Mouse (Mus musculus): Measurements from ENCODE around the gene Spats2. TPM values are rescaled to one million over a fixed set of nuclear protein-coding genes. Genes with fewer than 3 reads are reported as not detected.
"Not testable (repeated sequence)": the region's sequence is repeated elsewhere in the genome, so short reads cannot be mapped to it uniquely, and the experiment has no call there.

Spats2 gene
- polyA plus RNA-seq, 1 experiment from 2014 or later = 59.5 TPM

GRCm38 (mm10) chr15:99150516-99150915 is 24.8 kb downstream of the Spats2 start:
- H3K36me3 ChIP-seq (ENCODE audit: control insufficient read depth, insufficient read depth, low read length) = peaks cover 5% of the 10 kb centered on the region; the same call in 1 of the 2 replicates
- H3K9ac ChIP-seq (ENCODE audit: low read depth, low read length) = no peak overlapping the region
- no peak overlapping the region for H3K4me3 ChIP-seq (ENCODE audit: low read depth, low read length)
- no peaks in the 10 kb centered on the region for H3K4me1 ChIP-seq (replicated peaks; ENCODE audit: control insufficient read depth, insufficient read depth, low read length)
- no peaks in the 10 kb centered on the region for H3K9me3 ChIP-seq (ENCODE audit: control insufficient read depth, low read length)
- H3K27me3 ChIP-seq (ENCODE audit: control insufficient read depth, insufficient read depth, low read length) = no peaks in the 10 kb centered on the region
- ATAC-seq (ENCODE audit: low FRiP score) (no peak), DNase-seq (ENCODE audit: low spot score) (no peak)
- no peak overlapping the region for H3K4me2 ChIP-seq (replicated peaks; ENCODE audit: low read depth, low read length)
- H3K27ac ChIP-seq (ENCODE audit: low read depth, low read length) = no peak overlapping the region
- 91% methylated on average over 7 of the region's 7 CpGs for WGBS

DNA sequence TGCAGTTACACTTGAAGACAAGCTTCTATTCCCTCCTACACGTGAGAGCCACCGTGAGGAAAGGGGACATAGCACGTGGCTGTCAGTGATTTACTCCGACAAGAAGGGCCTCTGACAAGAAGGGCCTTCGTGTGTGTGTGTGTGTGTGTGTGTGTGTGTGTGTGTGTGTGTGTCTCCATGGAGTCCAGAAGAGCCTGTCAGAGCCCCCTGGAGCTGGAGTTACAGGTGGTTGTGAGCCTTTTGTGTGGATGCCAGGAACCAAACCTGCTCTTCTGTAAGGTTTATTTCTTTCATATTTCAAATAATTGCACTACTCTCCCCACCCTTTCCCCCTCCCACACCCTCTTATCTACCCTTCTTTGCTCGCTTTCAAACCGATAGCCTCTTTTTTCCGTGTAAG is 25.6 kb downstream of the Spats2 start:
- Histone ChIP-seq H3K4me2 (replicated peaks; ENCODE audit: low read depth, low read length) (no peak overlapping the region), H3K9ac (ENCODE audit: low read depth, low read length) (no peak overlapping the region), H3K9me3 (ENCODE audit: control insufficient read depth, low read length) (no peaks in the 10 kb centered on the region), H3K4me1 (replicated peaks; ENCODE audit: control insufficient read depth, insufficient read depth, low read length) (no peaks in the 10 kb centered on the region), H3K27ac (ENCODE audit: low read depth, low read length) (no peak overlapping the region), H3K36me3 (ENCODE audit: control insufficient read depth, insufficient read depth, low read length) (peaks cover 5% of the 10 kb centered on the region; the same call in 1 of the 2 replicates), H3K4me3 (ENCODE audit: low read depth, low read length) (no peak overlapping the region), H3K27me3 (ENCODE audit: control insufficient read depth, insufficient read depth, low read length) (no peaks in the 10 kb centered on the region)
- WGBS = 90% methylated on average over 8 of the region's 8 CpGs
- DNase-seq (ENCODE audit: low spot score) (no peak), ATAC-seq (ENCODE audit: low FRiP score) (no peak)

- H3K4me2 ChIP-seq (replicated peaks; ENCODE audit: low read depth, low read length) = no peak overlapping the region
- H3K9me3 ChIP-seq (ENCODE audit: control insufficient read depth, low read length) = no peaks in the 10 kb centered on the region
- peaks cover 5% of the 10 kb centered on the region; the same call in 1 of the 2 replicates for H3K36me3 ChIP-seq (ENCODE audit: control insufficient read depth, insufficient read depth, low read length)
- no peak overlapping the region for H3K27ac ChIP-seq (ENCODE audit: low read depth, low read length)
- no peak for DNase-seq (ENCODE audit: low spot score)
- H3K27me3 ChIP-seq (ENCODE audit: control insufficient read depth, insufficient read depth, low read length) = no peaks in the 10 kb centered on the region
- H3K4me1 ChIP-seq (replicated peaks; ENCODE audit: control insufficient read depth, insufficient read depth, low read length) = no peaks in the 10 kb centered on the region
- ATAC-seq (ENCODE audit: low FRiP score) = no peak
- no peak overlapping the region for H3K4me3 ChIP-seq (ENCODE audit: low read depth, low read length)
- H3K9ac ChIP-seq (ENCODE audit: low read depth, low read length) = no peak overlapping the region
- 94% methylated on average over 8 of the region's 8 CpGs for WGBS
Measured at GRCm38 (mm10) chr15:99153466-99153865, 27.8 kb downstream of the Spats2 start.

DNA sequence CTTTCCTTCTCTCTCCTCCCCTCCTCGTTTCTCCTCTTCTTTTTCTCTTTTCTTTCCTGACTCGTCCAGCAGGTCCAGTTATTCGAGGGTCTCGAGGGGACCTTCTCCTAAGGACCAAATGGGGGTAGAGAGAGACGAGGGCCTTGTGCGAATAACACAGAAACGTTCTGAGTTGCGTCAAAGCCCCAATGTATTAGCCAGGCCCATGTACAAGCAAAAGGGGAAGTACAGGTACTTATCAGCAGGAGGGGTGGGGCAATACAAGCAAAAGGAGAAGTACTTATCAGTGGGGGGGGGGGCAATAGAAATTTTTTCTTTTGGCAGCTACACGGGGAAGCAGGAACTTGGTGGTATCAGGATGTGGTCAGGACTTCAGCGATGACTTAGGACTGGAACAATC is 28.8 kb downstream of the Spats2 start:
- H3K27ac ChIP-seq (ENCODE audit: low read depth, low read length); H3K4me2 ChIP-seq (replicated peaks; ENCODE audit: low read depth, low read length); ATAC-seq (ENCODE audit: low FRiP score); H3K9ac ChIP-seq (ENCODE audit: low read depth, low read length); DNase-seq (ENCODE audit: low spot score); H3K9me3 ChIP-seq (ENCODE audit: control insufficient read depth, low read length); H3K27me3 ChIP-seq (ENCODE audit: control insufficient read depth, insufficient read depth, low read length); H3K4me1 ChIP-seq (replicated peaks; ENCODE audit: control insufficient read depth, insufficient read depth, low read length); H3K4me3 ChIP-seq (ENCODE audit: low read depth, low read length); H3K36me3 ChIP-seq (ENCODE audit: control insufficient read depth, insufficient read depth, low read length): not testable (repeated sequence)
- 90% methylated on average over 10 of the region's 10 CpGs for WGBS

DNA sequence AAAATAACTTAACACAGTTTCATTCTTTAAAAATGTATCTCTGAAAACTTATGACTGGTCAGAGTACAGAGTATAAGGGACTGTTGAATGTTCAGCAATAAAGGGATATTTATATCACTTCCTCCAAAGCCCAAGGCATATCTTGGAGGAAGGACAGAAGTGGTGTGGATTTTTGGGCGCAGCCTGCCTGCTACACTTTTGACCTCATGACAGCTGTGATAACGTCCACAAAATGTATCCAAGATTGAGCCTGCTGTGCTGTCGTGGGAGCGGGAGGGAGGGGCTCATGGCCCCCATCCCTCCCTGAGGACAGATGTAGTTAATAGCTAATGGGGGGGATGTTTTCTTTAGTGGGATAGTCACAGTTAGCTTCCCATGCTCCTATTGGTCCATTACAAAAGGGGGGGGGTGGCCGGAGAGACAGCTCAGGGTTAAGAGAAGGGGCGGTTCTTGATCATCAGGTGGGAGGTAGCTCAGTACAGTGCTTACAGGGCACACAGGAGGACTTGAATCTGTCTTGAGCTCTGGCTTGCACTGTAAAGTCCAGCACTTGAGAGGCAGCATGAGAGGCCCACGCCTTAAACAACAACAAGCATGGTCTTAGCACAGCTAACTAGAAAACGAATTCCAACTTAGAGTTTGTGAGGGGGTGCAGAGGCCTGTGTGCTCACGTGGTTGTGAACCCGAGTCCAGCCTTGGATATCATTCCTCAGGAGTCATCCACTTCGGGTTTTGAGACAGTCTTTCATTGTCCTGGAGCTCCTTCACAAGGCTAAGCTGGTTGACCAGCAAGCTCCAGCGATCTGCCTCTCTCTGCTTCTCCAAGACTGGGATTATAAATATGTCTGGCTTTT is 38.0 kb downstream of the Spats2 start:
- Histone ChIP-seq H3K36me3 (ENCODE audit: control insufficient read depth, insufficient read depth, low read length) (peaks cover 3% of the 10 kb centered on the region; the same call in 1 of the 2 replicates), H3K9ac (ENCODE audit: low read depth, low read length) (no peak overlapping the region), H3K27ac (ENCODE audit: low read depth, low read length) (no peak overlapping the region), H3K4me2 (replicated peaks; ENCODE audit: low read depth, low read length) (no peak overlapping the region), H3K4me3 (ENCODE audit: low read depth, low read length) (no peak overlapping the region), H3K4me1 (replicated peaks; ENCODE audit: control insufficient read depth, insufficient read depth, low read length) (no peaks in the 10 kb centered on the region), H3K27me3 (ENCODE audit: control insufficient read depth, insufficient read depth, low read length) (no peaks in the 10 kb centered on the region), H3K9me3 (ENCODE audit: control insufficient read depth, low read length) (no peaks in the 10 kb centered on the region)
- WGBS = 77% methylated on average over 12 of the region's 12 CpGs
- ATAC-seq (ENCODE audit: low FRiP score) = no peak
- no peak for DNase-seq (ENCODE audit: low spot score)

GRCm38 (mm10) chr15:99172131-99172530 is 46.4 kb downstream of the Spats2 start:
- no peak for DNase-seq (ENCODE audit: low spot score)
- H3K36me3 ChIP-seq (ENCODE audit: control insufficient read depth, insufficient read depth, low read length) = peaks cover 9% of the 10 kb centered on the region; the same call in 1 of the 2 replicates
- H3K4me1 ChIP-seq (replicated peaks; ENCODE audit: control insufficient read depth, insufficient read depth, low read length) = no peaks in the 10 kb centered on the region
- no peak overlapping the region for H3K4me2 ChIP-seq (replicated peaks; ENCODE audit: low read depth, low read length)
- no peaks in the 10 kb centered on the region for H3K9me3 ChIP-seq (ENCODE audit: control insufficient read depth, low read length)
- no peak for ATAC-seq (ENCODE audit: low FRiP score)
- no peak overlapping the region for H3K4me3 ChIP-seq (ENCODE audit: low read depth, low read length)
- no peak overlapping the region for H3K27ac ChIP-seq (ENCODE audit: low read depth, low read length)
- WGBS = 91% methylated on average over 6 of the region's 6 CpGs
- H3K9ac ChIP-seq (ENCODE audit: low read depth, low read length) = no peak overlapping the region
- H3K27me3 ChIP-seq (ENCODE audit: control insufficient read depth, insufficient read depth, low read length) = no peaks in the 10 kb centered on the region

DNA sequence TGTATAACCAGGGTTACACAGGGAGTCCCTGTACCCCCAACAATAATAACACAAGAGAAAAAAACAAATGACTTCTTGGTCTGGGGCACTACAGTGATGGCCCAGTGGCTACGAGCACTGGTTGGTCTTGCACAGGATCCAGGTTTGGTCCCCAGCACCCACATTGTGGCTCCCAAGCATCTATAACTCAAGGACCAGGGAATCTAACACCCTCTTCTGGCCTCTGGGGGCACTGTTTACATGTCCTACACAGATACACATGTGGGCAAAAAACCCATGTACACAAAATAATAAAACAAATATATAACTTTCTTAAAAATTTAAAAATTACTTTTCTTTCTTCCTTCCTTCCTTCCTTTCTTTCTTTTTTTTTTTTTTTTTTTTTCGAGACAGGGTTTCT is 53.9 kb downstream of the Spats2 start:
- H3K4me3 ChIP-seq (ENCODE audit: low read depth, low read length) = no peak overlapping the region
- no peak overlapping the region for H3K4me2 ChIP-seq (replicated peaks; ENCODE audit: low read depth, low read length)
- H3K27ac ChIP-seq (ENCODE audit: low read depth, low read length) = no peak overlapping the region
- H3K9me3 ChIP-seq (ENCODE audit: control insufficient read depth, low read length) = no peaks in the 10 kb centered on the region
- no peaks in the 10 kb centered on the region for H3K27me3 ChIP-seq (ENCODE audit: control insufficient read depth, insufficient read depth, low read length)
- H3K36me3 ChIP-seq (ENCODE audit: control insufficient read depth, insufficient read depth, low read length) = peaks cover 7% of the 10 kb centered on the region
- no peak overlapping the region for H3K9ac ChIP-seq (ENCODE audit: low read depth, low read length)
- 91% methylated on average over 1 of the region's 2 CpGs for whole genome bisulfite sequencing
- DNase-seq (ENCODE audit: low spot score) (no peak), ATAC-seq (ENCODE audit: low FRiP score) (no peak)
- H3K4me1 ChIP-seq (replicated peaks; ENCODE audit: control insufficient read depth, insufficient read depth, low read length) = no peaks in the 10 kb centered on the region

GRCm38 (mm10) chr15:99184217-99184914 is 58.6 kb downstream of the Spats2 start:
- Histone ChIP-seq H3K4me3 (ENCODE audit: low read depth, low read length) (no peak overlapping the region), H3K4me1 (replicated peaks; ENCODE audit: control insufficient read depth, insufficient read depth, low read length) (no peaks in the 10 kb centered on the region), H3K9ac (ENCODE audit: low read depth, low read length) (no peak overlapping the region), H3K36me3 (ENCODE audit: control insufficient read depth, insufficient read depth, low read length) (peaks cover 17% of the 10 kb centered on the region; the same call in 1 of the 2 replicates), H3K27ac (ENCODE audit: low read depth, low read length) (no peak overlapping the region), H3K9me3 (ENCODE audit: control insufficient read depth, low read length) (no peaks in the 10 kb centered on the region), H3K4me2 (replicated peaks; ENCODE audit: low read depth, low read length) (no peak overlapping the region), H3K27me3 (ENCODE audit: control insufficient read depth, insufficient read depth, low read length) (no peaks in the 10 kb centered on the region)
- ATAC-seq (ENCODE audit: low FRiP score) (no peak), DNase-seq (ENCODE audit: low spot score) (no peak)
- 90% methylated on average over 9 of the region's 9 CpGs for WGBS

All from hindbrain, embryonic 11.5 days (tissue).